Mouse (Mus musculus) olfactory bulb, adult 2 months (tissue): Measurements from ENCODE around the gene Polm.

Experiments used
- CTCF ChIP-seq: fragments of 200-500 bp; IDR thresholded peaks from 2 replicates; pipeline ENCODE4 v1.5.1; 2012; ENCODE audit warnings: low read depth, mild to moderate bottlenecking, low read length, moderate library complexity; ENCODE audit not compliant: insufficient read depth
- POLR2A ChIP-seq: fragments of 200-500 bp; IDR thresholded peaks from 2 replicates; pipeline ENCODE4 v1.6.1; 2012; ENCODE audit warnings: mild to moderate bottlenecking, low read depth, low read length, moderate library complexity; ENCODE audit not compliant: insufficient read depth

DNA sequence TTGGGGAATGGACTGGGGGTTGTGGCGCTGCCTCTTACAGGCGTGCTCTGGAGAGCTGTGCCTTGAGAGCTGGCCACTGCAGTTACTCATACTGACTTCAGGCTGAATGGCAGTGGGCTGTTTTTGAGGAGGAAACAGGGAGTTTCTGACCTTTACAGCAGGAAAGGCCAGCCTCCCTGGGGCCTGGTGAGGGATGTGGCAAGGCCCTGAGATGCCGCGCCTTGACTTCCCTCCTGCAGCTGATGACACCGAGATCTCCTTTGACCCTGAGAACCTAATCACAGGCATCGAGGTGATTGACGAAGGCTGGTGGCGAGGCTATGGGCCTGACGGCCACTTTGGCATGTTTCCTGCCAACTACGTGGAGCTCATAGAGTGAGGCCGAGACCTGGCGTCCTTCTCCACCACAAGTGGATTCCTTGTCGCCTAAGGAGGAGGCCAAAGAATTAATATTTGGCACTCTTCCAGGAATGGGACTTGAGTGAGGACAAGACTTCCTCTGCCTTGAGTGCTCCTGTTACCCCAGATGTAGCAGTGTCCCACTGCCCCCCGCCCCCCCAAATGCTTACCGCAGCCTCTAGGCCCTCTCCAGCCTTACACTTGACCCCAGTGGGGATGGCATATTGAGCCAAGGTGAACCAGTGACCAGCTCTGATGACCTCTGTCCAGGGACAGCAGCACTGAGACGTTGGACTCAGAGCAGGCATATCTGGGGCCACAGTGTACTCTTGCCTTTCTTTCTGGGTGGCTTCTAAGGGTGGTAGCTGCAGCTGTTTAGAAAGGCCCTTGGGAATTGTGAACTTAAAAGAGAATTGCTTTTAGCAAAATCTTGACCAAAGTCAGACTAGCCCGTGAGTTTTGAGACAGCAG lies 38.0 kb downstream of the Polm start:
- no peak for TF ChIP-seq CTCF
- TF ChIP-seq POLR2A, result no peak
